Mouse (Mus musculus): ENCODE results near the gene Ubxn2a. TPM values are rescaled to one million over a fixed set of nuclear protein-coding genes. Genes with fewer than 3 reads are reported as not detected.

The Ubxn2a gene
- polyA plus RNA-seq, 1 experiment from 2014 or later: 27.0 TPM

- no peak overlapping the region for H3K9ac ChIP-seq
- TF ChIP-seq CTCF (IDR thresholded peaks at IDR 0.05; ENCODE audit: low read depth): peak; percentile 48
- H3K36me3 ChIP-seq (ENCODE audit: insufficient read depth): peaks cover 25% of the 10 kb centered on the region; the same call in 1 of the 2 replicates
- H3K9me3 ChIP-seq (ENCODE audit: low read depth, low read length): no peaks in the 10 kb centered on the region
- no peak overlapping the region for H3K4me2 ChIP-seq
- H3K27ac ChIP-seq (ENCODE audit: low read depth): no peak overlapping the region
- H3K27me3 ChIP-seq (ENCODE audit: insufficient read depth, low read length): no peaks in the 10 kb centered on the region
- DNase-seq (peak; percentile 40), ATAC-seq (ENCODE audit: insufficient read depth) (no peak)
- WGBS: 90% methylated on average over 5 of the region's 5 CpGs
- no peaks in the 10 kb centered on the region for H3K4me1 ChIP-seq (ENCODE audit: insufficient read depth)
- no peak overlapping the region for H3K4me3 ChIP-seq (ENCODE audit: low read depth, low read length)
Measured at GRCm38 (mm10) chr12:4856160-4856559, 51.3 kb downstream of the Ubxn2a start.

DNA sequence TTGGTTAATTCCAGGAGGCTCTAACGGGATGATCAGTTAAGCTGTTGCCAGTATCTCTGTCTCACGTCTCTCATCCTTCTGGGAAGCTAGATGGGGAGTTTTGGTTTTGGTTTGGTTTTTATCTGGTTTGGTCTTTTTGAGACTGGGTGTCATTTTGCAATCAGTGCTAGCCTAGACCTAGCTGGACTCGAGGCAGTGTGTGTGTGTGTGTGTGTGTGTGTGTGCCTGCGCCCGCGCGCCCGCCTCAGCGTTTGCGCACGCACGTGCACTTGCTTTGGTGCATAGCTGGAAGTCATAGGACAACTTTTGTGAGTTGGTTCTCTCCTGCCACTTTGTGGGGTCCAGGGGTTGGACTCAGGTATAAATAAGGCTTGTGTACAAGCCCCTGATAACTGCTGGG is 63.8 kb downstream of the Ubxn2a start:
- TF ChIP-seq CTCF (IDR thresholded peaks at IDR 0.05; ENCODE audit: low read depth): no peak
- Histone ChIP-seq H3K27ac (ENCODE audit: low read depth) (peak overlapping the region; percentile 69), H3K36me3 (ENCODE audit: insufficient read depth) (no peaks in the 10 kb centered on the region), H3K9me3 (ENCODE audit: low read depth, low read length) (no peaks in the 10 kb centered on the region), H3K27me3 (ENCODE audit: insufficient read depth, low read length) (0 out of 2 replicates have a peak, but pooled peaks cover 5% of the 10 kb centered on the region), H3K9ac (peak overlapping the region; percentile 65), H3K4me1 (ENCODE audit: insufficient read depth) (0 out of 2 replicates have a peak, but pooled peaks cover 7% of the 10 kb centered on the region), H3K4me2 (peak overlapping the region; percentile 79), H3K4me3 (ENCODE audit: low read depth, low read length) (peak overlapping the region; percentile 64)
- peak; percentile 37 for ATAC-seq (ENCODE audit: insufficient read depth)
- peak; percentile 74 for DNase-seq
- WGBS: 0% methylated on average over 12 of the region's 12 CpGs

- Histone ChIP-seq H3K9me3 (ENCODE audit: low read depth, low read length) (no peaks in the 10 kb centered on the region), H3K27me3 (ENCODE audit: insufficient read depth, low read length) (0 out of 2 replicates have a peak, but pooled peaks cover 5% of the 10 kb centered on the region), H3K27ac (ENCODE audit: low read depth) (peak within 1 kb of the TSS; percentile 69), H3K36me3 (ENCODE audit: insufficient read depth) (no peaks in the 10 kb centered on the region), H3K4me3 (ENCODE audit: low read depth, low read length) (peak within 1 kb of the TSS; percentile 64), H3K9ac (peak within 1 kb of the TSS; percentile 65), H3K4me2 (peak within 1 kb of the TSS; percentile 95), H3K4me1 (ENCODE audit: insufficient read depth) (0 out of 2 replicates have a peak, but pooled peaks cover 7% of the 10 kb centered on the region)
- DNase-seq (peak; percentile 97), ATAC-seq (ENCODE audit: insufficient read depth) (peak; percentile 91)
- under 1% methylated on average over 30 of the region's 30 CpGs for WGBS
- TF ChIP-seq CTCF (IDR thresholded peaks at IDR 0.05; ENCODE audit: low read depth): no peak
Measured at GRCm38 (mm10) chr12:4842890-4843597, 64.5 kb downstream of the Ubxn2a start, which contains the start of gene Wdcp. Gene Wdcp, plus strand, starts transcription at chr12:4843303.

GRCm38 (mm10) chr12:4842456-4842855 is 65.0 kb downstream of the Ubxn2a start:
- Histone ChIP-seq H3K27ac (ENCODE audit: low read depth) (no peak overlapping the region), H3K4me2 (peak overlapping the region; percentile 79), H3K4me1 (ENCODE audit: insufficient read depth) (0 out of 2 replicates have a peak, but pooled peaks cover 7% of the 10 kb centered on the region), H3K36me3 (ENCODE audit: insufficient read depth) (no peaks in the 10 kb centered on the region), H3K9ac (no peak overlapping the region), H3K9me3 (ENCODE audit: low read depth, low read length) (no peaks in the 10 kb centered on the region), H3K27me3 (ENCODE audit: insufficient read depth, low read length) (0 out of 2 replicates have a peak, but pooled peaks cover 5% of the 10 kb centered on the region), H3K4me3 (ENCODE audit: low read depth, low read length) (no peak overlapping the region)
- WGBS: 82% methylated on average over 8 of the region's 8 CpGs
- ATAC-seq (ENCODE audit: insufficient read depth) (no peak), DNase-seq (no peak)
- no peak for TF ChIP-seq CTCF (IDR thresholded peaks at IDR 0.05; ENCODE audit: low read depth)

GRCm38 (mm10) chr12:4841392-4841887 is 66.1 kb downstream of the Ubxn2a start, which contains the start of gene Fkbp1b:
Gene Fkbp1b, minus strand, starts transcription at chr12:4841591.
- TF ChIP-seq CTCF (IDR thresholded peaks at IDR 0.05; ENCODE audit: low read depth): no peak
- peak within 1 kb of the TSS; percentile 72 for H3K4me3 ChIP-seq (ENCODE audit: low read depth, low read length)
- peak within 1 kb of the TSS; percentile 66 for H3K9ac ChIP-seq
- peak; percentile 71 for ATAC-seq (ENCODE audit: insufficient read depth)
- H3K36me3 ChIP-seq (ENCODE audit: insufficient read depth): no peaks in the 10 kb centered on the region
- H3K4me1 ChIP-seq (ENCODE audit: insufficient read depth): 0 out of 2 replicates have a peak, but pooled peaks cover 7% of the 10 kb centered on the region
- 0 out of 2 replicates have a peak, but pooled peaks cover 5% of the 10 kb centered on the region for H3K27me3 ChIP-seq (ENCODE audit: insufficient read depth, low read length)
- peak; percentile 77 for DNase-seq
- no peak within 1 kb of the TSS for H3K27ac ChIP-seq (ENCODE audit: low read depth)
- WGBS: under 1% methylated on average over 37 of the region's 37 CpGs
- peak within 1 kb of the TSS; percentile 95 for H3K4me2 ChIP-seq
- no peaks in the 10 kb centered on the region for H3K9me3 ChIP-seq (ENCODE audit: low read depth, low read length)

DNA sequence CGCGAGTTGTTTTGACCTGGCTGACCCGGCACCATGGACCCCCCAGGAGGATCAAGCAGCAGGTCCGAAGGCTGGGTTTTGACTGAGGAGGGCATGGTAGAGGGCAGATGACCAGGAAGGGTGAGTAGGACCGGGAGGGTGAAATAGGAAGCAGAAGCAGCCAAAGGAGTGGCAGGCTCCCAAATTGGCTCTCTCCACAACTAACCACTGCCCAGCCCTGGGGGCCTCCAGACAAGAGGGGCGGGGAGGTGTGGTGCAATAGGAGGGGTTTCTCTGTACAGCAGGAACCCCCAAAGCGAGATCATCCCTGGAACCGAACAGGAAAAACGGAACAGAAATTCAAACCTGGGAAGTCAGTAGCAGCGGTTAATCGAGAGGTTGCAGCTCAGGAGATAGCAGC is 66.8 kb downstream of the Ubxn2a start:
- no peak overlapping the region for H3K27ac ChIP-seq (ENCODE audit: low read depth)
- peak overlapping the region; percentile 66 for H3K9ac ChIP-seq
- DNase-seq (no peak), ATAC-seq (ENCODE audit: insufficient read depth) (0 out of 2 replicates have a peak, but pooled peaks have one; percentile 6)
- H3K4me1 ChIP-seq (ENCODE audit: insufficient read depth): 0 out of 2 replicates have a peak, but pooled peaks cover 7% of the 10 kb centered on the region
- WGBS: 1% methylated on average over 11 of the region's 11 CpGs
- H3K36me3 ChIP-seq (ENCODE audit: insufficient read depth): no peaks in the 10 kb centered on the region
- 0 out of 2 replicates have a peak, but pooled peaks cover 5% of the 10 kb centered on the region for H3K27me3 ChIP-seq (ENCODE audit: insufficient read depth, low read length)
- H3K4me3 ChIP-seq (ENCODE audit: low read depth, low read length): peak overlapping the region; percentile 72
- H3K9me3 ChIP-seq (ENCODE audit: low read depth, low read length): no peaks in the 10 kb centered on the region
- no peak for TF ChIP-seq CTCF (IDR thresholded peaks at IDR 0.05; ENCODE audit: low read depth)
- H3K4me2 ChIP-seq: peak overlapping the region; percentile 95

- Histone ChIP-seq H3K9ac (no peak overlapping the region), H3K4me2 (no peak overlapping the region), H3K4me1 (ENCODE audit: insufficient read depth) (0 out of 2 replicates have a peak, but pooled peaks cover 7% of the 10 kb centered on the region), H3K36me3 (ENCODE audit: insufficient read depth) (no peaks in the 10 kb centered on the region), H3K27ac (ENCODE audit: low read depth) (no peak overlapping the region), H3K27me3 (ENCODE audit: insufficient read depth, low read length) (0 out of 2 replicates have a peak, but pooled peaks cover 5% of the 10 kb centered on the region), H3K4me3 (ENCODE audit: low read depth, low read length) (no peak overlapping the region), H3K9me3 (ENCODE audit: low read depth, low read length) (no peaks in the 10 kb centered on the region)
- TF ChIP-seq CTCF (IDR thresholded peaks at IDR 0.05; ENCODE audit: low read depth): no peak
- 54% methylated on average over 6 of the region's 6 CpGs for WGBS
- ATAC-seq (ENCODE audit: insufficient read depth) (no peak), DNase-seq (no peak)
Measured at GRCm38 (mm10) chr12:4840010-4840409, 67.5 kb downstream of the Ubxn2a start.

All from lung, embryonic 14.5 days (tissue).